Mouse (Mus musculus) MEL (cell line): ENCODE measurements at regions not wholly inside any gene's neighbourhood (a gene's known extent, or its start where the extent isn't known, plus 50 kb on each side); places are given as distances from the start of the nearest gene placed in this dataset.

Source experiments
- GABPA ChIP-seq: IDR thresholded peaks from 2 replicates; pipeline ENCODE4 v1.6.1; 2012; ENCODE audit warnings: low read depth, mild to moderate bottlenecking, inconsistent platforms, low read length, improper control_type of control experiment, moderate library complexity
- GATA1 ChIP-seq: IDR thresholded peaks from 2 replicates; pipeline ENCODE4 v1.6.1; 2011; ENCODE audit warnings: low read depth, low read length, improper control_type of control experiment
- POLR2AphosphoS2 ChIP-seq: IDR thresholded peaks from 2 replicates; pipeline ENCODE4 v1.6.1; 2011; ENCODE audit warnings: low read length, improper control_type of control experiment

GRCm38 (mm10) chr10:17653785-17654184 lies 69.2 kb upstream of the Cited2 start:
- TF ChIP-seq GATA1 (no peak), GABPA (no peak), POLR2AphosphoS2 (no peak)
